Mouse (Mus musculus): ENCODE results near the gene Spats1.

Gene Spats1

GRCm38 (mm10) chr17:45474669-45475465, at the start of gene Spats1:
Gene Spats1 (minus strand): TSS chr17:45475415.
- DNase-seq = peak; percentile 57 to 65

- no peak for DNase-seq
Measured at GRCm38 (mm10) chr17:45524961-45525360, 49.7 kb upstream of the Spats1 start.

- DNase-seq = peak; percentile 21 to 34
Measured at GRCm38 (mm10) chr17:45523263-45523662, 48.0 kb upstream of the Spats1 start, which contains the start of gene Tcte1. Gene Tcte1 (plus strand): TSS chr17:45523434.

GRCm38 (mm10) chr17:45520136-45520535, 44.9 kb upstream of the Spats1 start:
- no peak for DNase-seq

GRCm38 (mm10) chr17:45518766-45519475, 43.7 kb upstream of the Spats1 start:
- no peak for DNase-seq

- DNase-seq = no peak
Measured at GRCm38 (mm10) chr17:45517549-45518215, 42.5 kb upstream of the Spats1 start.

- DNase-seq = no peak
Measured at GRCm38 (mm10) chr17:45517135-45517534, 41.9 kb upstream of the Spats1 start.

- peak; percentile 36 to 78 for DNase-seq
Measured at GRCm38 (mm10) chr17:45516488-45516887, 41.3 kb upstream of the Spats1 start.

GRCm38 (mm10) chr17:45515806-45516205, 40.6 kb upstream of the Spats1 start:
- DNase-seq = no peak

GRCm38 (mm10) chr17:45515204-45515726, 40.0 kb upstream of the Spats1 start:
- DNase-seq = no peak

- no peak for DNase-seq
Measured at GRCm38 (mm10) chr17:45511757-45512156, 36.5 kb upstream of the Spats1 start.

- DNase-seq = no peak
Measured at GRCm38 (mm10) chr17:45510871-45511270, 35.7 kb upstream of the Spats1 start.

GRCm38 (mm10) chr17:45506700-45507189, 31.5 kb upstream of the Spats1 start, which contains the start of gene Aars2:
Gene Aars2 (plus strand): TSS chr17:45506841.
- DNase-seq = peak; percentile 95 to 96

- DNase-seq = no peak
Measured at GRCm38 (mm10) chr17:45505941-45506465, 30.8 kb upstream of the Spats1 start.

GRCm38 (mm10) chr17:45503301-45503973, 28.2 kb upstream of the Spats1 start:
- DNase-seq = no peak

- DNase-seq = no peak
Measured at GRCm38 (mm10) chr17:45502324-45502723, 27.1 kb upstream of the Spats1 start.

GRCm38 (mm10) chr17:45500981-45501380, 25.8 kb upstream of the Spats1 start:
- DNase-seq = no peak

- no peak for DNase-seq
Measured at GRCm38 (mm10) chr17:45499516-45499915, 24.3 kb upstream of the Spats1 start.

GRCm38 (mm10) chr17:45498397-45498796, 23.2 kb upstream of the Spats1 start:
- no peak for DNase-seq

GRCm38 (mm10) chr17:45495398-45495797, 20.2 kb upstream of the Spats1 start:
- DNase-seq = no peak

GRCm38 (mm10) chr17:45490532-45491154, 15.4 kb upstream of the Spats1 start:
- no peak for DNase-seq

GRCm38 (mm10) chr17:45489736-45490135, 14.5 kb upstream of the Spats1 start:
- DNase-seq = no peak
